Mouse (Mus musculus) erythroblast, embryonic 14.5 days (primary cell): ENCODE results near the gene Rnf150.

ENCODE experiments used
- GATA1 ChIP-seq: IDR thresholded peaks from 2 replicates; pipeline ENCODE4 v1.6.1; 2012; ENCODE audit warnings: low read length, inconsistent platforms, mixed read lengths
- TAL1 ChIP-seq: IDR thresholded peaks from 3 replicates; pipeline ENCODE4 v1.6.1; 2012; ENCODE audit warnings: low read length, inconsistent platforms, mixed read lengths

- TF ChIP-seq GATA1 (no peak), TAL1 (no peak)
These were observed 777 bp downstream of the Rnf150 start for GRCm38 (mm10) chr8:82863745-82864520.
